Mouse (Mus musculus) lung, adult 2 months (tissue): ENCODE results near the gene Nup62. TPM values are rescaled to one million over a fixed set of nuclear protein-coding genes. Genes with fewer than 3 reads are reported as not detected.
A peak's percentile ranks its signal among the peaks of the same experiment; 100 is the strongest.
"Not testable (repeated sequence)": the region's sequence is repeated elsewhere in the genome, so short reads cannot be mapped to it uniquely, and the experiment has no call there.

Source experiments
- DNase-seq: peaks from one replicate; pipeline ENCODE4 v3.0.0; 2022
- H3K4me1 ChIP-seq: fragments of 200-500 bp; 2 replicates; pipeline ENCODE4 v1.6.1; 2011; ENCODE audit warnings: low read length; ENCODE audit not compliant: control insufficient read depth, insufficient read depth
- H3K4me3 ChIP-seq: fragments of 200-500 bp; replicated peaks from 2 replicates; pipeline ENCODE3; 2011; ENCODE audit warnings: low read depth, mild to moderate bottlenecking, control low read depth, low read length; ENCODE audit errors: extremely low read depth
- CTCF ChIP-seq: fragments of 200-500 bp; IDR thresholded peaks from 2 replicates; pipeline ENCODE4 v1.5.1; 2011; ENCODE audit warnings: mild to moderate bottlenecking, low read length, control low read depth; ENCODE audit not compliant: insufficient read depth
- POLR2A ChIP-seq: fragments of 200-500 bp; IDR thresholded peaks from 2 replicates; pipeline ENCODE4 v1.6.1; 2011; ENCODE audit warnings: low read depth, mild to moderate bottlenecking, control low read depth, low read length, borderline replicate concordance; ENCODE audit errors: extremely low read depth
- WGBS: fragments of 180-500 bp; shearing (Covaris S2); methylation state at CpG from one replicate; pipeline ENCODE4 v1.1.7; 2018; 5-methylcytosine and 5-hydroxymethylcytosine counted together
- polyA plus RNA-seq: library from polyadenylated mRNA; depleted of rRNA; stranded (reverse); fragments of >200 nt; gene quantifications from 2 replicates; pipeline ENCODE4 v1.2.3, GENCODE M21; 2012; rRNA removed

Gene Nup62
- polyA plus RNA-seq, 1 experiment: 42.9 TPM

GRCm38 (mm10) chr7:44868465-44868864, 52.6 kb downstream of the Nup62 start:
- Histone ChIP-seq H3K4me1 (peaks cover 26% of the 10 kb centered on the region), H3K4me3 (peak overlapping the region; percentile 61)
- peak; percentile 66 for DNase-seq
- TF ChIP-seq CTCF: no peak
- peak; percentile 35; the same call in 1 of the 2 replicates for TF ChIP-seq POLR2A
- 5% methylated on average over 16 of the region's 16 CpGs for WGBS

GRCm38 (mm10) chr7:44868919-44869696, 53.2 kb downstream of the Nup62 start:
- peaks cover 26% of the 10 kb centered on the region for H3K4me1 ChIP-seq
- no peak for TF ChIP-seq POLR2A
- TF ChIP-seq CTCF: no peak
- under 1% methylated on average over 97 of the region's 108 CpGs for WGBS
- H3K4me3 ChIP-seq: peak overlapping the region; percentile 61
- peak; percentile 75 for DNase-seq

DNA sequence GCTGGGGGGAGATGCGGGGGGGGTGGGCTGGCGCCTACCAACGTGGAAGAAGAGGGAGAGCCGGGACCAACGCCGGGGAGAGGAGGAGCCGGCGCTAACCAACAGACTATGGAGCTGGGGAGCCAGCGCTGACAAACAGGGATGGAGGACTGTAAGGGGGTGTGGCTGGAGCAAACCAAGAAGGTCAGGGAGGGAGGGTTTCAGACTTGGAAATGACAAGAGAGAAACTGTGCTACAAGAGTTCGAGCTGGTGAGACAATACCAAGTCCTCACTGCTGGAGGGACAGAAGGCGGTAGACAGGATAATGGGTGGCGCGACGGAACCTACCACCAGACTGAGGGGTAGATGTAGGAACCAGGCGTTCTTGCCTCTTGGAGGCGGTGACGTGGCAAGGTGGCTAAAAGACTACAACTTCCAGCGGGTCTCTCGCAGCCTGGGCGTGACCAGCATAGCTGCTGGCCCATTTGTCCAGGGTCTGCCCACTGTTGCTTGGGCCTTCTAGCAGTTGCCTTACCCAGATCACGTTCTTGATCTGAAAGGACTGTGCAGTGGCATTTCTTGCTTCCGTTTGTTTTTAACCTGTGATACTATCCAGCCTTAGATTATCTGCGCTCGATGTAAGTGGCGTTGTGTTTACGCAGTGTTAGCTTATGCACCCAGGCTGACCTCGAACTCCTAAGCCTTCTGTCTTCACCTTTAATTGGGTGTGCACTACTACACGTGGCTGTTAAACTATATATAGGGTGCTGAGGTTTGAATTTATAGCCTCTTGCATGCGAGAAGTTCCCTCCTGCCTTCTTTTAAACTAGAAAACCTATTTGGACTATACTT, 54.0 kb downstream of the Nup62 start, which contains the start of gene Ptov1:
Gene Ptov1 (minus strand): TSS at position 92 of the 832 bp plus-strand sequence.
- DNase-seq: peak; percentile 87
- TF ChIP-seq CTCF: 0 out of 2 replicates have a peak, but pooled peaks have one; percentile 4
- TF ChIP-seq POLR2A: peak; percentile 89; the same call in 1 of the 2 replicates
- 4% methylated on average over 29 of the region's 29 CpGs for WGBS
- H3K4me3 ChIP-seq: peak within 1 kb of the TSS; percentile 61
- H3K4me1 ChIP-seq: peaks cover 26% of the 10 kb centered on the region

DNA sequence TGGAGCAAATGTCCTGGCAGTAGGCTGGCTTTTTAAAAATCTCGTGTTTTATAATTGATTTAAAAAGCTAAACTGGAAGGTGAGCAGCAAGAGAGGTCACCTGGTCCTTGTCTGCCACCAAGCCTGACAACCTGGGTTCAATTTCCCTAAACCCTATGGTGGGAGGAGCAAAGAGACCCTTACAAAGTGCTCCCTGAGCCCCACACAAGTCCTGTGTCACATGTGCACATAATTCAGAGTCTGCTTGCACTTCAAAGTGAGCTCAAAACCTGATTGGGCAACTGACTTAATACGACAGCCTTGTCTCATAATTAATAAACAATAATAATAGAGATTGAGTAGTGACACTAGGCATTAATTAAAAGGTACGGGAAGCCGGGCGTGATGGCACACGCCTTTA, 54.7 kb downstream of the Nup62 start:
- Histone ChIP-seq H3K4me1 (peaks cover 21% of the 10 kb centered on the region), H3K4me3 (no peak overlapping the region)
- TF ChIP-seq POLR2A: no peak
- TF ChIP-seq CTCF: no peak
- 72% methylated on average over 6 of the region's 6 CpGs for WGBS
- no peak for DNase-seq

- H3K4me1 ChIP-seq: peaks cover 18% of the 10 kb centered on the region
- 83% methylated on average over 1 of the region's 1 CpGs for WGBS
- TF ChIP-seq CTCF (no peak), POLR2A (no peak)
- DNase-seq: no peak
- H3K4me3 ChIP-seq: no peak overlapping the region
Observed at GRCm38 (mm10) chr7:44871181-44871580, 55.3 kb downstream of the Nup62 start.

DNA sequence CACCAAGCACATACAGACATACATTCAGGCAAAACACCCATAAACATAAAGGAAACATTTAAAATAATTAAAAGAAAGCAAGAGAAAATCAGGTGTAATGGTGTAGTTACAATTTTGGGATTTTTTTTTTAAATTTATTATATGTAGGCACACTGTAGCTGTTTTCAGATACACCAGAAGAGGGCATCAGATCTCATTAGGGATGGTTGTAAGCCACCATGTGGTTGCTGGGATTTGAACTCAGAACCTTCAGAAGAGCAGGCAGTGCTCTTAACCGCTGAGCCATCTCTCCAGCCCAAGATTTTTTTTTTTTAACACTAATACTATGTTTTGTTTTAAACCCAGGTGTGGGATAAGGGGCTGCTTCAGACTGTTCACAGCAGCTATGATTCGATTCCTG, 55.9 kb downstream of the Nup62 start:
- 94% methylated on average over 2 of the region's 2 CpGs for WGBS
- not testable (repeated sequence) for DNase-seq, H3K4me3 ChIP-seq
- H3K4me1 ChIP-seq: peaks cover 12% of the 10 kb centered on the region

DNA sequence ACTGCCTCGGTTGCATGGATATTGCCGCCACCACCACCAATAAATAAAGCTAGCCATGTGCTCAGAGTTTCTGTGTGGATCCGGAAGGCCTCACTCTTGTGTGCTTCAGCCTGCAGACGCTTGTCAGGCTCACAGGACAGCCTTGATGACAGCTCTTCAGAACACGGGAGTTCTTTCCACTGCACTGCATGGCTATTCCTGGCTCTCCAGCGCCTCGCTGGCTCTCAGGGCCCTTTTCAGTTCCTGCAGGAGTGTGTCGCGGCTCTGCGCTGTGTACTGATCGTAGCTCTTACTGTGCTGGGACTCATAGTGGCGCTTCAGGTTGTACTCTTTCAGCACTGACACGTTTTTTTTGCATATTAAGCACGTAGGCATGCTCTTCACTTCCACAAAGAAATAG, 61.9 kb downstream of the Nup62 start:
- no peak overlapping the region for H3K4me3 ChIP-seq
- no peaks in the 10 kb centered on the region for H3K4me1 ChIP-seq
- 82% methylated on average over 14 of the region's 14 CpGs for WGBS
- DNase-seq: no peak
- TF ChIP-seq POLR2A (no peak), CTCF (no peak)

Other genes with a start within 250 kb of the Nup62 start
- 576 and 610 TPM in 2 replicates for gene Napsa, start 243.7 kb upstream of the Nup62 start, polyA plus RNA-seq
- gene Kcnc3, start 225.4 kb upstream of the Nup62 start, polyA plus RNA-seq: 36.0 and 42.5 TPM in 2 replicates
- 223 and 227 TPM in 2 replicates for gene Myh14, start 145.2 kb upstream of the Nup62 start, polyA plus RNA-seq
- gene Izumo2, start 107.3 kb upstream of the Nup62 start, polyA plus RNA-seq: not detected in 2 replicates
- gene Vrk3, start 67.7 kb upstream of the Nup62 start, polyA plus RNA-seq: 42.0 and 51.9 TPM in 2 replicates
- gene Zfp473, start 65.0 kb upstream of the Nup62 start, polyA plus RNA-seq: 0.15 and 0.18 TPM in 2 replicates
- gene Il4i1, start 299 bp downstream of the Nup62 start, polyA plus RNA-seq: 6.5 and 7.6 TPM in 2 replicates
- 191 and 231 TPM in 2 replicates for gene Atf5, start 570 bp downstream of the Nup62 start, polyA plus RNA-seq
- 96.6 and 130 TPM in 2 replicates for gene Akt1s1, start 32.9 kb downstream of the Nup62 start, polyA plus RNA-seq
- 95.7 and 114 TPM in 2 replicates for gene Tbc1d17, start 33.0 kb downstream of the Nup62 start, polyA plus RNA-seq
- 57.2 and 62.0 TPM in 2 replicates for gene Pnkp, start 41.1 kb downstream of the Nup62 start, polyA plus RNA-seq
- gene Ptov1, start 53.7 kb downstream of the Nup62 start, polyA plus RNA-seq: 274 and 280 TPM in 2 replicates
- gene Med25, start 76.6 kb downstream of the Nup62 start, polyA plus RNA-seq: 133 and 233 TPM in 2 replicates
- gene Fuz, start 80.0 kb downstream of the Nup62 start, polyA plus RNA-seq: 77.8 and 82.1 TPM in 2 replicates
- gene Ap2a1, start 113.4 kb downstream of the Nup62 start, polyA plus RNA-seq: 94.8 and 101 TPM in 2 replicates
- gene Tsks, start 127.1 kb downstream of the Nup62 start, polyA plus RNA-seq: 0.16 TPM in 1 of 2 replicates, not detected in the other
- 20.7 and 21.0 TPM in 2 replicates for gene Cpt1c, start 158.8 kb downstream of the Nup62 start, polyA plus RNA-seq
- 71.0 and 97.7 TPM in 2 replicates for gene Prmt1, start 170.5 kb downstream of the Nup62 start, polyA plus RNA-seq
- 125 and 130 TPM in 2 replicates for gene Irf3, start 181.6 kb downstream of the Nup62 start, polyA plus RNA-seq
- 37.1 and 38.3 TPM in 2 replicates for gene Bcl2l12, start 182.6 kb downstream of the Nup62 start, polyA plus RNA-seq
- 76.2 and 76.8 TPM in 2 replicates for gene Scaf1, start 200.3 kb downstream of the Nup62 start, polyA plus RNA-seq
- gene Rras, start 201.9 kb downstream of the Nup62 start, polyA plus RNA-seq: 233 and 237 TPM in 2 replicates
- gene Prr12, start 236.8 kb downstream of the Nup62 start, polyA plus RNA-seq: 11.1 and 15.9 TPM in 2 replicates
- 86.5 and 102 TPM in 2 replicates for gene Nosip, start 246.3 kb downstream of the Nup62 start, polyA plus RNA-seq
- 82.5 and 90.6 TPM in 2 replicates for gene Prrg2, start 246.6 kb downstream of the Nup62 start, polyA plus RNA-seq